ENCODE assay signal across 15 mouse cellular contexts in genomic region chr4:122857909-122858308, GRCm38 (mm10). TPM values are rescaled to one million over a fixed set of nuclear protein-coding genes. Genes with fewer than 3 reads are reported as not detected.
DNase-seq lines count a peak whose midpoint lies in the region; TF ChIP-seq lines count a peak whose summit lies in the region.
"Had no signal": no experiment of that assay in that cellular context is flagged by ENCODE, and none has a peak within 500 bp of the region (broad histone marks: within the 10 kb centered on the region; RNA-seq: fewer than 3 reads in every experiment).

No protein-coding gene starts in this region.

- no peak for DNase-seq in layer of hippocampus, adult 2 months (ENCODE audit: low spot score in 2 of 2)
- DNase-seq in layer of hippocampus, adult 9-11 months = no peak
- DNase-seq in thymus, postnatal 4 days = peak; percentile 24
- no peak for DNase-seq in thymus, postnatal 14 days
- no peak for DNase-seq in frontal cortex, postnatal 10 days (ENCODE audit: low spot score in 2 of 2)
- DNase-seq in adrenal gland, postnatal 4 days (ENCODE audit: low spot score in 2 of 2) = no peak
- DNase-seq: cerebellum, adult 8-10 months; kidney, postnatal 10 days; layer of hippocampus, postnatal 36 days; midbrain, embryonic 14.5 days had no signal

- TF ChIP-seq CTCF in layer of hippocampus, adult 2 months (conservative IDR thresholded peaks at IDR 0.05) = peak; percentile 58
- peak; percentile 45 for TF ChIP-seq CTCF in bone marrow, adult 2 months (IDR thresholded peaks at IDR 0.05; ENCODE audit: control insufficient read depth, insufficient read depth, low read length)

- H3K27ac ChIP-seq in layer of hippocampus, adult 2 months = peak overlapping the region; percentile 59; the same call in 1 of the 2 replicates
- H3K27ac ChIP-seq in bone marrow, adult 2 months (ENCODE audit: control insufficient read depth, insufficient read depth, low read depth, low read length, poor library complexity) = no peak overlapping the region
- H3K27ac ChIP-seq: forebrain, embryonic 10.5 days; heart, embryonic 13.5 days; hindbrain, embryonic 15.5 days; limb, embryonic 12.5 days had no signal

- peaks cover 11% of the 10 kb centered on the region; the same call in 1 of the 2 replicates for H3K4me1 ChIP-seq in bone marrow, adult 2 months (ENCODE audit: control insufficient read depth, insufficient read depth, low read length)
- H3K4me1 ChIP-seq: forebrain, embryonic 10.5 days; hindbrain, embryonic 15.5 days; limb, embryonic 12.5 days had no signal

- H3K4me3 ChIP-seq in layer of hippocampus, adult 2 months = no peak overlapping the region
- H3K4me3 ChIP-seq in bone marrow, adult 2 months (replicated peaks; ENCODE audit: control insufficient read depth, low read depth, low read length) = no peak overlapping the region
- H3K4me3 ChIP-seq: forebrain, embryonic 10.5 days; heart, embryonic 13.5 days; hindbrain, embryonic 15.5 days; limb, embryonic 12.5 days had no signal

- 31% methylated on average over 2 of the region's 2 CpGs for WGBS in bone marrow, adult 2 months

- TF ChIP-seq POLR2A in bone marrow, adult 2 months (IDR thresholded peaks at IDR 0.05; ENCODE audit: borderline replicate concordance, control insufficient read depth, low read depth, low read length) = no peak

RNA-seq across cellular contexts. Expression of gene Ppt1, which starts 21.9 kb away (rescaled TPM):
- 10 to 100 TPM; 84.6 to 88.1 TPM for total RNA-seq in layer of hippocampus, adult 2 months (2021)
- polyA plus RNA-seq in bone marrow, adult 2 months (2011; ENCODE audit: insufficient read depth, insufficient read length, low replicate concordance, missing spikeins) = 13.0 and 21.9 TPM in 2 replicates
- 10 to 100 TPM; 74.6 to 78.1 TPM for total RNA-seq in adrenal gland, postnatal 4 days (2021)

RNA-seq across cellular contexts. Expression of gene Cap1, which starts 27.9 kb away (rescaled TPM):
- total RNA-seq in layer of hippocampus, adult 2 months (2021) = 100 to 1,000 TPM; 296 to 316 TPM
- 213 and 346 TPM in 2 replicates for polyA plus RNA-seq in bone marrow, adult 2 months (2011; ENCODE audit: insufficient read depth, insufficient read length, low replicate concordance, missing spikeins)
- total RNA-seq in adrenal gland, postnatal 4 days (2021) = 100 to 1,000 TPM; 138 to 147 TPM
